Mouse (Mus musculus) bone marrow, adult 2 months (tissue): Measurements from ENCODE around the gene Fkbp8.

ENCODE experiments used
- CTCF ChIP-seq: fragments of 200-500 bp; IDR thresholded peaks from 2 replicates; pipeline ENCODE4 v1.5.1; 2011; ENCODE audit warnings: low read length, control low read depth; ENCODE audit not compliant: control insufficient read depth, insufficient read depth
- POLR2A ChIP-seq: fragments of 200-500 bp; IDR thresholded peaks from 2 replicates; pipeline ENCODE4 v1.6.1; 2011; ENCODE audit warnings: low read depth, mild to moderate bottlenecking, control low read depth, low read length, borderline replicate concordance; ENCODE audit not compliant: control insufficient read depth

GRCm38 (mm10) chr8:70551558-70552161 lies 24.1 kb downstream of the Fkbp8 start:
- TF ChIP-seq POLR2A (no peak), CTCF (no peak)
